Mouse (Mus musculus) hindbrain, embryonic 16.5 days (tissue): Measurements from ENCODE around the gene Vamp1. TPM values are rescaled to one million over a fixed set of nuclear protein-coding genes. Genes with fewer than 3 reads are reported as not detected.

Source experiments
- ATAC-seq: fragments of 200-750 bp; cut with Nextera tagmentation; 2 replicates; pipeline ENCODE4 v1.8.0; 2017; ENCODE audit warnings: moderate TSS enrichment, moderate library complexity
- H3K27ac ChIP-seq: fragments of 300-500 bp; sonication (generic); 2 replicates; pipeline ENCODE4 v1.5.1; 2014; ENCODE audit warnings: low read depth, mild to moderate bottlenecking, control low read depth, low read length, moderate library complexity
- H3K27me3 ChIP-seq: fragments of 300-500 bp; sonication (generic); replicated peaks from 2 replicates; pipeline ENCODE4 v1.6.1; 2014; ENCODE audit warnings: low read length; ENCODE audit not compliant: control insufficient read depth, insufficient read depth
- H3K36me3 ChIP-seq: fragments of 300-500 bp; sonication (generic); 2 replicates; pipeline ENCODE4 v1.6.1; 2014; ENCODE audit warnings: mild to moderate bottlenecking, low read length, moderate library complexity, mixed read lengths; ENCODE audit not compliant: control insufficient read depth, insufficient read depth
- H3K4me1 ChIP-seq: fragments of 300-500 bp; sonication (generic); 2 replicates; pipeline ENCODE4 v1.6.1; 2014; ENCODE audit warnings: low read depth, low read length; ENCODE audit not compliant: control insufficient read depth, insufficient read depth
- H3K4me2 ChIP-seq: fragments of 300-500 bp; sonication (generic); 2 replicates; pipeline ENCODE4 v1.6.1; 2014; ENCODE audit warnings: mild to moderate bottlenecking, low read length, control low read depth, moderate library complexity
- H3K4me3 ChIP-seq: fragments of 300-500 bp; sonication (generic); 2 replicates; pipeline ENCODE4 v1.5.1; 2014; ENCODE audit warnings: mild to moderate bottlenecking, low read length, control low read depth, moderate library complexity
- H3K9ac ChIP-seq: fragments of 300-500 bp; sonication (generic); 2 replicates; pipeline ENCODE4 v1.6.1; 2014; ENCODE audit warnings: low read depth, mild to moderate bottlenecking, control low read depth, low read length, moderate library complexity
- H3K9me3 ChIP-seq: fragments of 300-500 bp; sonication (generic); 2 replicates; pipeline ENCODE4 v1.6.1; 2014; ENCODE audit warnings: mild to moderate bottlenecking, low read length, moderate library complexity; ENCODE audit not compliant: control insufficient read depth
- WGBS: fragments of 180-500 bp; shearing (Covaris S2); extraction: QIAGEN DNeasy Blood & Tissue Kit; methylation state at CpG from one replicate; pipeline ENCODE4 v1.1.7; 2014; 5-methylcytosine and 5-hydroxymethylcytosine counted together
- polyA plus RNA-seq: library from polyadenylated mRNA; unstranded; fragments of >200 nt; fragmentation: Nextera tagmentation; extraction: Ambion mirVana; gene quantifications from 2 replicates; pipeline ENCODE4 v1.2.1, GENCODE M21; 2015

Vamp1 gene
- polyA plus RNA-seq, 1 experiment from 2014 or later = 52.8 TPM

GRCm38 (mm10) chr6:125196301-125196700 is 19.1 kb upstream of the Vamp1 start:
- Histone ChIP-seq H3K27ac (no peak overlapping the region), H3K4me2 (no peak overlapping the region), H3K9me3 (no peaks in the 10 kb centered on the region), H3K9ac (no peak overlapping the region), H3K4me1 (peaks cover 8% of the 10 kb centered on the region), H3K27me3 (no peaks in the 10 kb centered on the region), H3K4me3 (no peak overlapping the region), H3K36me3 (peaks cover 9% of the 10 kb centered on the region; the same call in 1 of the 2 replicates)
- 32% methylated on average over 3 of the region's 3 CpGs for WGBS
- ATAC-seq = no peak

- H3K27ac ChIP-seq = no peak overlapping the region
- H3K4me1 ChIP-seq = peaks cover 8% of the 10 kb centered on the region
- H3K4me2 ChIP-seq = no peak overlapping the region
- H3K9ac ChIP-seq = no peak overlapping the region
- H3K27me3 ChIP-seq = no peaks in the 10 kb centered on the region
- no peak overlapping the region for H3K4me3 ChIP-seq
- H3K36me3 ChIP-seq = peaks cover 9% of the 10 kb centered on the region; the same call in 1 of the 2 replicates
- ATAC-seq = no peak
- H3K9me3 ChIP-seq = no peaks in the 10 kb centered on the region
- 82% methylated on average over 5 of the region's 5 CpGs for WGBS
Observed at GRCm38 (mm10) chr6:125197166-125197565, 18.2 kb upstream of the Vamp1 start.

DNA sequence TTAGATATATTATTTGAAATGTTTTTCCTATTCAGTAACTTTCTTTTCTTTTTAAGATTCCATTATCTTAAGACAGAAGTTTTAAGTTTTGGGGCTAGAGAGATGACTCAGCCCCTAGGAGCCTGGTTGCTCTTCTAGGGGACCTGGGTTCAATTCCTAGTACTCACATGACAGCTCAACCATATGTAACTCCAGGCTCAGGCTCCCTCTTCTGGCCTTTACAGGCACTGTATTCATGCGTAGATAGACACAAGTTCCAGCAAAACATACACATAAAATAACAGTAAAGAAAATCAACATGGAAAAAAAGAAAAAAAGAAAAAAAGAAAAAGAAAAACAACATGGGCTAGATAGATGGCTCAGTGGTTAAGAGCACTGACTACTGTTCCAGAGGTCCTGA is 4.9 kb upstream of the Vamp1 start:
- Histone ChIP-seq H3K36me3 (no peaks in the 10 kb centered on the region), H3K4me3 (no peak overlapping the region), H3K4me2 (no peak overlapping the region), H3K27ac (no peak overlapping the region), H3K4me1 (no peaks in the 10 kb centered on the region), H3K9ac (no peak overlapping the region), H3K9me3 (no peaks in the 10 kb centered on the region), H3K27me3 (peaks cover 5% of the 10 kb centered on the region)
- 82% methylated on average over 1 of the region's 1 CpGs for WGBS
- ATAC-seq = no peak

DNA sequence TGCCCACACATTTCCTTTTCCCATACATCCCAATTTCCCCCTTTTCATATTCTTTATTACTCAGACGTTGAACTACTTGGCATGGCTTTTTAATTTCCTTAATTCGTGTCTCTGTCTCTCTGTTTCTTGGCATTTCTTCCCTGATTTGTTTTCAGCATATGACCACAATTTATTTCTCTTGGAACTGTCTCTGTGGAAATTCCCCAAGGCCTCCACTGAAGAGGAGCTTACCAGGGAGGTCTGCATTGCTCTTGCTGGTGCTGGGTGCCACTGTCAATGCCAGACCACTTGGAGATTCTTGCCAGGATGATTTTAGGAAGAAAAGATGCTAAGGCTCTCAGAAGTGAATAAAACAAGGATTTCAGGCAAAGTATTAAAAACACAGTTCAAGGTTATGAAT is 2.7 kb upstream of the Vamp1 start:
- no peak for ATAC-seq
- H3K27ac ChIP-seq = no peak overlapping the region
- no peak overlapping the region for H3K4me2 ChIP-seq
- no peak overlapping the region for H3K4me3 ChIP-seq
- H3K9me3 ChIP-seq = no peaks in the 10 kb centered on the region
- peaks cover 5% of the 10 kb centered on the region for H3K27me3 ChIP-seq
- WGBS = 54% methylated on average over 2 of the region's 2 CpGs
- H3K36me3 ChIP-seq = no peaks in the 10 kb centered on the region
- H3K4me1 ChIP-seq = peaks cover 10% of the 10 kb centered on the region
- H3K9ac ChIP-seq = no peak overlapping the region

GRCm38 (mm10) chr6:125213129-125213528 is 2.2 kb upstream of the Vamp1 start:
- H3K27ac ChIP-seq = no peak overlapping the region
- H3K9me3 ChIP-seq = no peaks in the 10 kb centered on the region
- no peaks in the 10 kb centered on the region for H3K36me3 ChIP-seq
- H3K9ac ChIP-seq = no peak overlapping the region
- H3K4me2 ChIP-seq = no peak overlapping the region
- H3K27me3 ChIP-seq = peaks cover 5% of the 10 kb centered on the region
- peaks cover 10% of the 10 kb centered on the region for H3K4me1 ChIP-seq
- ATAC-seq = no peak
- no peak overlapping the region for H3K4me3 ChIP-seq
- 75% methylated on average over 6 of the region's 6 CpGs for WGBS

GRCm38 (mm10) chr6:125213715-125214114 is 1.6 kb upstream of the Vamp1 start:
- Histone ChIP-seq H3K4me2 (no peak overlapping the region), H3K4me3 (no peak overlapping the region), H3K27me3 (peaks cover 5% of the 10 kb centered on the region), H3K9me3 (no peaks in the 10 kb centered on the region), H3K27ac (no peak overlapping the region), H3K36me3 (no peaks in the 10 kb centered on the region), H3K4me1 (peaks cover 10% of the 10 kb centered on the region), H3K9ac (no peak overlapping the region)
- no peak for ATAC-seq
- 76% methylated on average over 6 of the region's 6 CpGs for WGBS

- Histone ChIP-seq H3K9me3 (no peaks in the 10 kb centered on the region), H3K27ac (no peak overlapping the region), H3K36me3 (no peaks in the 10 kb centered on the region; the same call in 1 of the 2 replicates), H3K27me3 (peaks cover 3% of the 10 kb centered on the region; the same call in 1 of the 2 replicates), H3K4me2 (peak overlapping the region; percentile 87), H3K9ac (peak overlapping the region; percentile 14; the same call in 1 of the 2 replicates), H3K4me1 (peaks cover 10% of the 10 kb centered on the region), H3K4me3 (no peak overlapping the region)
- 81% methylated on average over 2 of the region's 2 CpGs for WGBS
- no peak for ATAC-seq
Observed at GRCm38 (mm10) chr6:125216898-125217297, 1.5 kb downstream of the Vamp1 start.

DNA sequence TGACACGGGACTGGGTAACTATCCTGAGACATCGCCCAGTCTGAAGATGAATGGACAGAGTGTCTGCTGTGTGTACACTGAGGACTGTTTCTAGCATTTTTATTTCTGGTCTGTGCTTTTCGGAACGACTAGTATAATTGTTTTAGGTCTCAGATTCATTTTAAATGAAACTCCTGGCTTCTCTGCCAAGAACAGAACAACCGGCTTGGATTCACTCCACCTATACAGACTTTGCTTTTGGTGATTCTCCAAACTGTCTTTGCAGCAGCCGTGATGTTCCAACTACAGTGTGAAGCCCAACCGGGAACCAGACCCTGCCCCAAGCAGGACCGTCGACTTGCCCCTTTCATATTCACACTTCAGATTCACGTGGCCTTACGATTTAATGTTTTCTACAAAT is 2.5 kb downstream of the Vamp1 start:
- 87% methylated on average over 11 of the region's 11 CpGs for WGBS
- peaks cover 3% of the 10 kb centered on the region; the same call in 1 of the 2 replicates for H3K27me3 ChIP-seq
- no peaks in the 10 kb centered on the region for H3K9me3 ChIP-seq
- ATAC-seq = no peak
- no peak overlapping the region for H3K9ac ChIP-seq
- H3K4me1 ChIP-seq = peaks cover 10% of the 10 kb centered on the region
- H3K27ac ChIP-seq = no peak overlapping the region
- no peaks in the 10 kb centered on the region; the same call in 1 of the 2 replicates for H3K36me3 ChIP-seq
- H3K4me3 ChIP-seq = no peak overlapping the region
- H3K4me2 ChIP-seq = no peak overlapping the region

GRCm38 (mm10) chr6:125218963-125219362 is 3.6 kb downstream of the Vamp1 start:
- Histone ChIP-seq H3K36me3 (no peaks in the 10 kb centered on the region; the same call in 1 of the 2 replicates), H3K27ac (no peak overlapping the region), H3K9ac (no peak overlapping the region), H3K4me2 (no peak overlapping the region), H3K4me1 (peaks cover 10% of the 10 kb centered on the region), H3K9me3 (no peaks in the 10 kb centered on the region), H3K27me3 (peaks cover under 1% of the 10 kb centered on the region; the same call in 1 of the 2 replicates), H3K4me3 (no peak overlapping the region)
- WGBS = 77% methylated on average over 4 of the region's 4 CpGs
- no peak for ATAC-seq
